Mouse (Mus musculus): ENCODE measurements around the gene Plod1.

GRCm38 (mm10) chr4:147937486-147937885 is 919 bp upstream of the Plod1 start:
- TF ChIP-seq CTCF (IDR thresholded peaks at IDR 0.05; ENCODE audit: extremely low read depth, insufficient read depth, insufficient read length, insufficient replicate concordance) = no peak
- TF ChIP-seq POLR2A (IDR thresholded peaks at IDR 0.05; ENCODE audit: low read depth, low read length) = no peak

All from spleen, adult 2 months (tissue).